Mouse (Mus musculus): Measurements from ENCODE around the gene Ano1. TPM values are rescaled to one million over a fixed set of nuclear protein-coding genes. Genes with fewer than 3 reads are reported as not detected.

The Ano1 gene
- polyA plus RNA-seq, 2 experiments, result 8.9 to 11.5 TPM

DNA sequence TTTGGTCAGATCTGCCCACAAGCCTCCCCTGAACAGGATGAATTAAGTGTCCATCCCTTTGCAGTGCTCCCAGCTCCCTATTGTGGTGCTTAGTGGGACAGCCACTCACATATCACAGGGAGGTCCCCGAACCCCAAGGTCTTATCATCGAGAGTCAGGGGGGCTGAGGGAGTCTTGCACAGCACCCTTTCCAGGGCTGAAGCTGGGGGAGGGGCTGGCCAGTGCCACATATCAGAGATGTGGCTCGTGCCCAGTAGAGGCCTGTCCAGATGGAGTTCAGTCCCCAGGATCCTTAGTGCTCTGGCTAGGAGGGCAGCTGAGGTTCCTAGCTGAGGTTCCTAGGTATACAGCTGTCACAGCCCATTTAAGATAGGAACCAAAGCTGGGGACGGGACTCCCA is 32.4 kb upstream of the Ano1 start:
- DNase-seq (ENCODE audit: low spot score) (no peak), ATAC-seq (ENCODE audit: low FRiP score, low read depth) (no peak)
- H3K36me3 ChIP-seq (ENCODE audit: control insufficient read depth, insufficient read depth, low read length), result no peaks in the 10 kb centered on the region
- TF ChIP-seq POLR2A (IDR thresholded peaks at IDR 0.05; ENCODE audit: borderline replicate concordance, extremely low read depth, insufficient read depth, insufficient read length), result no peak
- H3K27ac ChIP-seq (replicated peaks; ENCODE audit: low read depth, low read length), result no peak overlapping the region
- H3K9ac ChIP-seq (ENCODE audit: low read depth, low read length, severe bottlenecking), result no peak overlapping the region
- no peak overlapping the region for H3K4me3 ChIP-seq (replicated peaks; ENCODE audit: low read length)
- H3K4me1 ChIP-seq (ENCODE audit: control insufficient read depth, insufficient read depth, low read length), result no peaks in the 10 kb centered on the region
- no peaks in the 10 kb centered on the region for H3K27me3 ChIP-seq (ENCODE audit: control insufficient read depth, insufficient read depth, low read length)
- no peak overlapping the region for H3K4me2 ChIP-seq (replicated peaks; ENCODE audit: low read depth, low read length, severe bottlenecking)
- H3K9me3 ChIP-seq (ENCODE audit: control insufficient read depth, low read length), result no peaks in the 10 kb centered on the region
- WGBS, result 69% methylated on average over 4 of the region's 4 CpGs

- ATAC-seq (ENCODE audit: low FRiP score, low read depth) (no peak), DNase-seq (ENCODE audit: low spot score) (no peak)
- Histone ChIP-seq H3K27me3 (ENCODE audit: control insufficient read depth, insufficient read depth, low read length) (no peaks in the 10 kb centered on the region), H3K4me1 (ENCODE audit: control insufficient read depth, insufficient read depth, low read length) (no peaks in the 10 kb centered on the region), H3K4me2 (replicated peaks; ENCODE audit: low read depth, low read length, severe bottlenecking) (no peak overlapping the region), H3K9me3 (ENCODE audit: control insufficient read depth, low read length) (no peaks in the 10 kb centered on the region), H3K36me3 (ENCODE audit: control insufficient read depth, insufficient read depth, low read length) (no peaks in the 10 kb centered on the region), H3K27ac (replicated peaks; ENCODE audit: low read depth, low read length) (no peak overlapping the region), H3K9ac (ENCODE audit: low read depth, low read length, severe bottlenecking) (no peak overlapping the region), H3K4me3 (replicated peaks; ENCODE audit: low read length) (no peak overlapping the region)
- 90% methylated on average over 1 of the region's 1 CpGs for WGBS
- TF ChIP-seq POLR2A (IDR thresholded peaks at IDR 0.05; ENCODE audit: borderline replicate concordance, extremely low read depth, insufficient read depth, insufficient read length), result no peak
Measured at GRCm38 (mm10) chr7:144782402-144782801, 30.6 kb upstream of the Ano1 start.

DNA sequence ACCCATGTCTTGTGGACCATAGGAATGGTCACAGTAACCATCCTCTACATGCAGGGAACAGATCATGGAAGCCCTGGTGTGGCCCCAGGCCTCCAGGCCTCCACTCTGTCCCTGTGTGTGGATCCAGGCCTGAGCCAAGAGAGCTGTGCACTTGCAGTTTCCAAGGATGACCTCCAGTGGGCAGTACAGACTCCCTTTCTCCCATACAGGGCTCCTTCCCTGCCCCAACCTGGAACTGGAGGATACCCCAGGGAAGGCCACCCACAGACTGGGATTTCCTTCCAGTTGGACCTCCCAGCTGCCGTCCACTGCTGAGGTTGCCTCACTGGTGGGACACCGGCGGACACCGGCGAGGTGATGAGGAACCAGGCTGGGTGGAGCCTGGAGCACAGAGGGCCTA is 29.6 kb upstream of the Ano1 start:
- no peak overlapping the region for H3K27ac ChIP-seq (replicated peaks; ENCODE audit: low read depth, low read length)
- no peak overlapping the region for H3K9ac ChIP-seq (ENCODE audit: low read depth, low read length, severe bottlenecking)
- WGBS, result 45% methylated on average over 5 of the region's 5 CpGs
- no peak for TF ChIP-seq POLR2A (IDR thresholded peaks at IDR 0.05; ENCODE audit: borderline replicate concordance, extremely low read depth, insufficient read depth, insufficient read length)
- no peaks in the 10 kb centered on the region for H3K27me3 ChIP-seq (ENCODE audit: control insufficient read depth, insufficient read depth, low read length)
- H3K4me2 ChIP-seq (replicated peaks; ENCODE audit: low read depth, low read length, severe bottlenecking), result no peak overlapping the region
- H3K4me3 ChIP-seq (replicated peaks; ENCODE audit: low read length), result no peak overlapping the region
- no peak for DNase-seq (ENCODE audit: low spot score)
- no peaks in the 10 kb centered on the region for H3K9me3 ChIP-seq (ENCODE audit: control insufficient read depth, low read length)
- no peaks in the 10 kb centered on the region for H3K36me3 ChIP-seq (ENCODE audit: control insufficient read depth, insufficient read depth, low read length)
- no peak for ATAC-seq (ENCODE audit: low FRiP score, low read depth)
- H3K4me1 ChIP-seq (ENCODE audit: control insufficient read depth, insufficient read depth, low read length), result no peaks in the 10 kb centered on the region

- no peak for TF ChIP-seq POLR2A (IDR thresholded peaks at IDR 0.05; ENCODE audit: borderline replicate concordance, extremely low read depth, insufficient read depth, insufficient read length)
- DNase-seq (ENCODE audit: low spot score), result no peak
- Histone ChIP-seq H3K27me3 (ENCODE audit: control insufficient read depth, insufficient read depth, low read length) (no peaks in the 10 kb centered on the region), H3K4me2 (replicated peaks; ENCODE audit: low read depth, low read length, severe bottlenecking) (no peak overlapping the region), H3K36me3 (ENCODE audit: control insufficient read depth, insufficient read depth, low read length) (no peaks in the 10 kb centered on the region), H3K9ac (ENCODE audit: low read depth, low read length, severe bottlenecking) (no peak overlapping the region), H3K27ac (replicated peaks; ENCODE audit: low read depth, low read length) (no peak overlapping the region), H3K4me3 (replicated peaks; ENCODE audit: low read length) (no peak overlapping the region), H3K9me3 (ENCODE audit: control insufficient read depth, low read length) (no peaks in the 10 kb centered on the region), H3K4me1 (ENCODE audit: control insufficient read depth, insufficient read depth, low read length) (no peaks in the 10 kb centered on the region)
- 64% methylated on average over 8 of the region's 8 CpGs for WGBS
- ATAC-seq (ENCODE audit: low FRiP score, low read depth), result no peak
Measured at GRCm38 (mm10) chr7:144780190-144780589, 28.4 kb upstream of the Ano1 start.

DNA sequence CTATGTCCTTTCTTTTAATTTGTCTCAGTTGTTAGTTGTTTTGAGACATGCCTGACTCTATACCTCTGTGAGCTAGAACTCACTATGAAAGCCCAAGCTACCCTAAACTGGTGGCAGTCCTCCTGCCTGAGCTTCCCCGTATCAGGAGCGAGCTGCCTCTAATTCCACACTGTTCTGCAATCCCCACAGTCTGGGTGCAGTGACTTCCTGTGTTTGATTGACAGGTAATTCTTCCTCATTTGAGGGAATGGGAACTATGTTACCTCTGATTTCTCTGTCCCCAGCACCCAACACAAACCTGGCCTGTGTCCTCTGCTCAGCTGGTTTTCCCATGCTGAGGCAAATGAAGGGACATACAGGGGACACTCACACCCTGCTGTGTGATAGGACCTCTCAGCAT is 27.9 kb upstream of the Ano1 start:
- H3K4me2 ChIP-seq (replicated peaks; ENCODE audit: low read depth, low read length, severe bottlenecking), result no peak overlapping the region
- TF ChIP-seq POLR2A (IDR thresholded peaks at IDR 0.05; ENCODE audit: borderline replicate concordance, extremely low read depth, insufficient read depth, insufficient read length), result no peak
- no peak overlapping the region for H3K9ac ChIP-seq (ENCODE audit: low read depth, low read length, severe bottlenecking)
- no peak for ATAC-seq (ENCODE audit: low FRiP score, low read depth)
- no peaks in the 10 kb centered on the region for H3K27me3 ChIP-seq (ENCODE audit: control insufficient read depth, insufficient read depth, low read length)
- H3K4me3 ChIP-seq (replicated peaks; ENCODE audit: low read length), result no peak overlapping the region
- no peaks in the 10 kb centered on the region for H3K4me1 ChIP-seq (ENCODE audit: control insufficient read depth, insufficient read depth, low read length)
- no peaks in the 10 kb centered on the region for H3K36me3 ChIP-seq (ENCODE audit: control insufficient read depth, insufficient read depth, low read length)
- WGBS, result 80% methylated on average over 2 of the region's 2 CpGs
- H3K27ac ChIP-seq (replicated peaks; ENCODE audit: low read depth, low read length), result no peak overlapping the region
- DNase-seq (ENCODE audit: low spot score), result no peak
- no peaks in the 10 kb centered on the region for H3K9me3 ChIP-seq (ENCODE audit: control insufficient read depth, low read length)

- no peak for TF ChIP-seq POLR2A (IDR thresholded peaks at IDR 0.05; ENCODE audit: borderline replicate concordance, extremely low read depth, insufficient read depth, insufficient read length)
- H3K4me1 ChIP-seq (ENCODE audit: control insufficient read depth, insufficient read depth, low read length), result no peaks in the 10 kb centered on the region
- H3K9ac ChIP-seq (ENCODE audit: low read depth, low read length, severe bottlenecking), result no peak overlapping the region
- no peak overlapping the region for H3K27ac ChIP-seq (replicated peaks; ENCODE audit: low read depth, low read length)
- 48% methylated on average over 4 of the region's 4 CpGs for WGBS
- no peak for DNase-seq (ENCODE audit: low spot score)
- no peaks in the 10 kb centered on the region for H3K27me3 ChIP-seq (ENCODE audit: control insufficient read depth, insufficient read depth, low read length)
- H3K9me3 ChIP-seq (ENCODE audit: control insufficient read depth, low read length), result no peaks in the 10 kb centered on the region
- H3K36me3 ChIP-seq (ENCODE audit: control insufficient read depth, insufficient read depth, low read length), result no peaks in the 10 kb centered on the region
- H3K4me3 ChIP-seq (replicated peaks; ENCODE audit: low read length), result no peak overlapping the region
- no peak for ATAC-seq (ENCODE audit: low FRiP score, low read depth)
- no peak overlapping the region for H3K4me2 ChIP-seq (replicated peaks; ENCODE audit: low read depth, low read length, severe bottlenecking)
Measured at GRCm38 (mm10) chr7:144777805-144778204, 26.0 kb upstream of the Ano1 start.
